Mouse (Mus musculus): ENCODE measurements around the gene Fryl. TPM values are rescaled to one million over a fixed set of nuclear protein-coding genes. Genes with fewer than 3 reads are reported as not detected.
"Not testable (repeated sequence)": the region's sequence is repeated elsewhere in the genome, so short reads cannot be mapped to it uniquely, and the experiment has no call there.

Gene Fryl
- polyA plus RNA-seq, 1 experiment = 72.3 TPM

- 94% methylated on average over 13 of the region's 13 CpGs for WGBS
- DNase-seq (ENCODE audit: low read depth in 1 of 2, low spot score in 2 of 2) = no peak
- H3K36me3 ChIP-seq (ENCODE audit: control insufficient read depth, insufficient read depth, low read length) = peaks cover 50% of the 10 kb centered on the region
- TF ChIP-seq POLR2A (IDR thresholded peaks at IDR 0.05; ENCODE audit: low read depth, low read length) (no peak), CTCF (IDR thresholded peaks at IDR 0.05; ENCODE audit: extremely low read depth, insufficient read depth, insufficient read length, insufficient replicate concordance) (no peak)
- H3K27ac ChIP-seq (ENCODE audit: insufficient read depth, low read length) = no peak overlapping the region
- no peaks in the 10 kb centered on the region for H3K4me1 ChIP-seq (ENCODE audit: control insufficient read depth, insufficient read depth, insufficient read length)
- H3K4me3 ChIP-seq (ENCODE audit: extremely low read depth, insufficient read depth, insufficient read length) = no peak overlapping the region
- no peaks in the 10 kb centered on the region for H3K27me3 ChIP-seq (ENCODE audit: control insufficient read depth, insufficient read depth, low read length)
Observed at GRCm38 (mm10) chr5:73028646-73029045, 227.8 kb downstream of the Fryl start.

GRCm38 (mm10) chr5:73023801-73024200 is 232.6 kb downstream of the Fryl start:
- Histone ChIP-seq H3K4me1 (ENCODE audit: control insufficient read depth, insufficient read depth, insufficient read length) (no peaks in the 10 kb centered on the region), H3K27ac (ENCODE audit: insufficient read depth, low read length) (no peak overlapping the region), H3K36me3 (ENCODE audit: control insufficient read depth, insufficient read depth, low read length) (peaks cover 34% of the 10 kb centered on the region), H3K27me3 (ENCODE audit: control insufficient read depth, insufficient read depth, low read length) (no peaks in the 10 kb centered on the region), H3K4me3 (ENCODE audit: extremely low read depth, insufficient read depth, insufficient read length) (no peak overlapping the region)
- whole genome bisulfite sequencing = 98% methylated on average over 13 of the region's 13 CpGs
- TF ChIP-seq POLR2A (IDR thresholded peaks at IDR 0.05; ENCODE audit: low read depth, low read length) (no peak), CTCF (IDR thresholded peaks at IDR 0.05; ENCODE audit: extremely low read depth, insufficient read depth, insufficient read length, insufficient replicate concordance) (no peak)
- no peak for DNase-seq (ENCODE audit: low read depth in 1 of 2, low spot score in 2 of 2)

- H3K27ac ChIP-seq (ENCODE audit: insufficient read depth, low read length) = no peak overlapping the region
- 0 out of 2 replicates have a peak, but pooled peaks cover 1% of the 10 kb centered on the region for H3K27me3 ChIP-seq (ENCODE audit: control insufficient read depth, insufficient read depth, low read length)
- no peaks in the 10 kb centered on the region for H3K36me3 ChIP-seq (ENCODE audit: control insufficient read depth, insufficient read depth, low read length)
- H3K4me1 ChIP-seq (ENCODE audit: control insufficient read depth, insufficient read depth, insufficient read length) = no peaks in the 10 kb centered on the region
- TF ChIP-seq CTCF (IDR thresholded peaks at IDR 0.05; ENCODE audit: extremely low read depth, insufficient read depth, insufficient read length, insufficient replicate concordance) (no peak), POLR2A (IDR thresholded peaks at IDR 0.05; ENCODE audit: low read depth, low read length) (no peak)
- WGBS = 59% methylated on average over 9 of the region's 9 CpGs
- H3K4me3 ChIP-seq (ENCODE audit: extremely low read depth, insufficient read depth, insufficient read length) = no peak overlapping the region
- no peak for DNase-seq (ENCODE audit: low read depth in 1 of 2, low spot score in 2 of 2)
Observed at GRCm38 (mm10) chr5:73014745-73015144, 241.7 kb downstream of the Fryl start.

GRCm38 (mm10) chr5:73013611-73014287 is 242.7 kb downstream of the Fryl start:
- DNase-seq (ENCODE audit: low read depth in 1 of 2, low spot score in 2 of 2); H3K27me3 ChIP-seq (ENCODE audit: control insufficient read depth, insufficient read depth, low read length); H3K36me3 ChIP-seq (ENCODE audit: control insufficient read depth, insufficient read depth, low read length); H3K4me1 ChIP-seq (ENCODE audit: control insufficient read depth, insufficient read depth, insufficient read length); H3K27ac ChIP-seq (ENCODE audit: insufficient read depth, low read length): not testable (repeated sequence)
- 4% methylated on average over 37 of the region's 65 CpGs for WGBS
- H3K4me3 ChIP-seq (ENCODE audit: extremely low read depth, insufficient read depth, insufficient read length) = peak overlapping the region; percentile 21; the same call in 1 of the 2 replicates

GRCm38 (mm10) chr5:73012884-73013610 is 243.4 kb downstream of the Fryl start:
- 21% methylated on average over 25 of the region's 27 CpGs for WGBS
- H3K27me3 ChIP-seq (ENCODE audit: control insufficient read depth, insufficient read depth, low read length); H3K36me3 ChIP-seq (ENCODE audit: control insufficient read depth, insufficient read depth, low read length); H3K27ac ChIP-seq (ENCODE audit: insufficient read depth, low read length); DNase-seq (ENCODE audit: low read depth in 1 of 2, low spot score in 2 of 2); H3K4me3 ChIP-seq (ENCODE audit: extremely low read depth, insufficient read depth, insufficient read length); H3K4me1 ChIP-seq (ENCODE audit: control insufficient read depth, insufficient read depth, insufficient read length): not testable (repeated sequence)

GRCm38 (mm10) chr5:73011806-73012205 is 244.6 kb downstream of the Fryl start:
- not testable (repeated sequence) for DNase-seq (ENCODE audit: low read depth in 1 of 2, low spot score in 2 of 2); H3K27me3 ChIP-seq (ENCODE audit: control insufficient read depth, insufficient read depth, low read length); H3K36me3 ChIP-seq (ENCODE audit: control insufficient read depth, insufficient read depth, low read length); H3K4me1 ChIP-seq (ENCODE audit: control insufficient read depth, insufficient read depth, insufficient read length); H3K4me3 ChIP-seq (ENCODE audit: extremely low read depth, insufficient read depth, insufficient read length); H3K27ac ChIP-seq (ENCODE audit: insufficient read depth, low read length)
- 83% methylated on average over 16 of the region's 16 CpGs for WGBS

- H3K4me1 ChIP-seq (ENCODE audit: control insufficient read depth, insufficient read depth, insufficient read length); H3K4me3 ChIP-seq (ENCODE audit: extremely low read depth, insufficient read depth, insufficient read length); H3K36me3 ChIP-seq (ENCODE audit: control insufficient read depth, insufficient read depth, low read length); DNase-seq (ENCODE audit: low read depth in 1 of 2, low spot score in 2 of 2); H3K27ac ChIP-seq (ENCODE audit: insufficient read depth, low read length): not testable (repeated sequence)
- 40% methylated on average over 8 of the region's 8 CpGs for WGBS
- TF ChIP-seq CTCF (IDR thresholded peaks at IDR 0.05; ENCODE audit: extremely low read depth, insufficient read depth, insufficient read length, insufficient replicate concordance) = peak; percentile 15; the same call in 1 of the 2 replicates
- peaks cover 10% of the 10 kb centered on the region for H3K27me3 ChIP-seq (ENCODE audit: control insufficient read depth, insufficient read depth, low read length)
Observed at GRCm38 (mm10) chr5:73008230-73008629, 248.2 kb downstream of the Fryl start.

All from spleen, adult 2 months (tissue).